Mouse (Mus musculus) liver, adult 2 months (tissue): ENCODE data around the gene Bicra.

Experiments used
- CTCF ChIP-seq: fragments of 200-500 bp; IDR thresholded peaks from 2 replicates; pipeline ENCODE4 v1.5.1; 2011; ENCODE audit warnings: low read depth, low read length, control low read depth
- POLR2A ChIP-seq: fragments of 200-500 bp; IDR thresholded peaks from 2 replicates; pipeline ENCODE4 v1.6.1; 2011; ENCODE audit warnings: low read length, control low read depth; ENCODE audit not compliant: insufficient read depth; ENCODE audit errors: extremely low read depth

DNA sequence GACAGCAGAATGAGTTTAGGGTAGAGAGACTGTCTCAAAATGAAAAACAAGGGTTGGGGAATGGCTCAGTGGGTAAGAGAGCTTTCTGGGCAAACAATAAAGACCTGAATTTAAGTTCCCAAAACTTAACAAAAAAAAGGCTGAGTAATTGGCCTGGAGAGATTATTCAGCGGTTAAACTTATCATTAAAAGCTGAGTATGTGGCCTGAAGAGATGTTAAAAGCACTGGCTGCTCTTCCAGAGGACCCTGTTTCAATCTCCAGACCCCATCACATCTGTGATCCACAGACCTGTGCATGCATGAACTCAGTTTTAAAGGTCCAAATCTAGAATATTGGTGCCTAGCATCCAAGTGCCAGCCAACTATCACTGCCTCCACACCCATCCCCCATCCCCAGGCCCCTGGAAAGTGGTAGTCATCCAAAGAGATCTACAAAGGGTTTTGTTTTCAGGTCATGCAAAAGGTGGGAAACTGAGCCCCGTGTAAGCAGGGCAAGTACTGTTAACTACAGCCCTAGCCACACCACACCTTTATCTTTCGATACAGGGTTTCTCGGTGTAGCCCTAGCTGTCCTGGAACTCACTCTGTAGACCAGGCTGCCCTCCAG, 100.0 kb downstream of the Bicra start:
- TF ChIP-seq CTCF (no peak), POLR2A (no peak)
